Mouse (Mus musculus): ENCODE results near the gene Trmt1. TPM values are rescaled to one million over a fixed set of nuclear protein-coding genes. Genes with fewer than 3 reads are reported as not detected.
A peak's percentile ranks its signal among the peaks of the same experiment; 100 is the strongest.

The Trmt1 gene
- polyA plus RNA-seq, 1 experiment from 2014 or later: 65.7 TPM

GRCm38 (mm10) chr8:84677305-84677704, 8.8 kb upstream of the Trmt1 start:
- H3K4me2 ChIP-seq (replicated peaks; ENCODE audit: low read depth, low read length): no peak overlapping the region
- no peak overlapping the region for H3K4me3 ChIP-seq (ENCODE audit: low read depth, low read length)
- H3K27ac ChIP-seq (ENCODE audit: low read length): no peak overlapping the region
- WGBS: 89% methylated on average over 5 of the region's 5 CpGs
- no peaks in the 10 kb centered on the region for H3K27me3 ChIP-seq (ENCODE audit: control insufficient read depth, insufficient read depth, low read length)
- no peak for ATAC-seq (ENCODE audit: insufficient number of reproducible peaks, insufficient read depth, low FRiP score, low read depth)
- H3K36me3 ChIP-seq (ENCODE audit: control insufficient read depth, insufficient read depth, low read length): peaks cover 41% of the 10 kb centered on the region
- no peak overlapping the region for H3K9ac ChIP-seq (replicated peaks; ENCODE audit: low read depth, low read length)
- H3K9me3 ChIP-seq (ENCODE audit: control insufficient read depth, low read depth, low read length): no peaks in the 10 kb centered on the region
- no peaks in the 10 kb centered on the region for H3K4me1 ChIP-seq (ENCODE audit: control insufficient read depth, insufficient read depth, low read length)

- no peak overlapping the region for H3K27ac ChIP-seq (ENCODE audit: low read length)
- H3K9ac ChIP-seq (replicated peaks; ENCODE audit: low read depth, low read length): no peak overlapping the region
- H3K4me2 ChIP-seq (replicated peaks; ENCODE audit: low read depth, low read length): no peak overlapping the region
- H3K4me1 ChIP-seq (ENCODE audit: control insufficient read depth, insufficient read depth, low read length): peaks cover 12% of the 10 kb centered on the region
- no peaks in the 10 kb centered on the region for H3K9me3 ChIP-seq (ENCODE audit: control insufficient read depth, low read depth, low read length)
- H3K4me3 ChIP-seq (ENCODE audit: low read depth, low read length): no peak overlapping the region
- H3K36me3 ChIP-seq (ENCODE audit: control insufficient read depth, insufficient read depth, low read length): peaks cover 8% of the 10 kb centered on the region; the same call in 1 of the 2 replicates
- no peak for ATAC-seq (ENCODE audit: insufficient number of reproducible peaks, insufficient read depth, low FRiP score, low read depth)
- WGBS: 86% methylated on average over 2 of the region's 2 CpGs
- no peaks in the 10 kb centered on the region for H3K27me3 ChIP-seq (ENCODE audit: control insufficient read depth, insufficient read depth, low read length)
Observed at GRCm38 (mm10) chr8:84681476-84681875, 4.6 kb upstream of the Trmt1 start.

- Histone ChIP-seq H3K36me3 (ENCODE audit: control insufficient read depth, insufficient read depth, low read length) (peaks cover 5% of the 10 kb centered on the region; the same call in 1 of the 2 replicates), H3K4me2 (replicated peaks; ENCODE audit: low read depth, low read length) (no peak overlapping the region), H3K4me3 (ENCODE audit: low read depth, low read length) (no peak overlapping the region), H3K4me1 (ENCODE audit: control insufficient read depth, insufficient read depth, low read length) (peaks cover 16% of the 10 kb centered on the region), H3K9me3 (ENCODE audit: control insufficient read depth, low read depth, low read length) (no peaks in the 10 kb centered on the region), H3K27ac (ENCODE audit: low read length) (no peak overlapping the region), H3K9ac (replicated peaks; ENCODE audit: low read depth, low read length) (no peak overlapping the region), H3K27me3 (ENCODE audit: control insufficient read depth, insufficient read depth, low read length) (no peaks in the 10 kb centered on the region)
- ATAC-seq (ENCODE audit: insufficient number of reproducible peaks, insufficient read depth, low FRiP score, low read depth): no peak
- WGBS: 83% methylated on average over 2 of the region's 2 CpGs
Observed at GRCm38 (mm10) chr8:84682257-84682656, 3.9 kb upstream of the Trmt1 start.

- ATAC-seq (ENCODE audit: insufficient number of reproducible peaks, insufficient read depth, low FRiP score, low read depth): no peak
- H3K4me1 ChIP-seq (ENCODE audit: control insufficient read depth, insufficient read depth, low read length): peaks cover 22% of the 10 kb centered on the region
- WGBS: 68% methylated on average over 3 of the region's 3 CpGs
- H3K9ac ChIP-seq (replicated peaks; ENCODE audit: low read depth, low read length): no peak overlapping the region
- H3K4me2 ChIP-seq (replicated peaks; ENCODE audit: low read depth, low read length): no peak overlapping the region
- no peaks in the 10 kb centered on the region for H3K9me3 ChIP-seq (ENCODE audit: control insufficient read depth, low read depth, low read length)
- no peak overlapping the region for H3K27ac ChIP-seq (ENCODE audit: low read length)
- H3K27me3 ChIP-seq (ENCODE audit: control insufficient read depth, insufficient read depth, low read length): no peaks in the 10 kb centered on the region
- H3K4me3 ChIP-seq (ENCODE audit: low read depth, low read length): no peak overlapping the region
- H3K36me3 ChIP-seq (ENCODE audit: control insufficient read depth, insufficient read depth, low read length): peaks cover 4% of the 10 kb centered on the region; the same call in 1 of the 2 replicates
Observed at GRCm38 (mm10) chr8:84684537-84684936, 1.6 kb upstream of the Trmt1 start.

- peak overlapping the region; percentile 96 for H3K9ac ChIP-seq (replicated peaks; ENCODE audit: low read depth, low read length)
- no peaks in the 10 kb centered on the region for H3K9me3 ChIP-seq (ENCODE audit: control insufficient read depth, low read depth, low read length)
- H3K4me2 ChIP-seq (replicated peaks; ENCODE audit: low read depth, low read length): peak overlapping the region; percentile 88
- H3K36me3 ChIP-seq (ENCODE audit: control insufficient read depth, insufficient read depth, low read length): peaks cover 13% of the 10 kb centered on the region
- peak overlapping the region; percentile 96 for H3K27ac ChIP-seq (ENCODE audit: low read length)
- H3K27me3 ChIP-seq (ENCODE audit: control insufficient read depth, insufficient read depth, low read length): no peaks in the 10 kb centered on the region
- H3K4me1 ChIP-seq (ENCODE audit: control insufficient read depth, insufficient read depth, low read length): peaks cover 31% of the 10 kb centered on the region
- under 1% methylated on average over 61 of the region's 62 CpGs for WGBS
- H3K4me3 ChIP-seq (ENCODE audit: low read depth, low read length): peak overlapping the region; percentile 99
- ATAC-seq (ENCODE audit: insufficient number of reproducible peaks, insufficient read depth, low FRiP score, low read depth): peak; percentile 37; the same call in 1 of the 2 replicates
Observed at GRCm38 (mm10) chr8:84687003-84687704, 1.0 kb downstream of the Trmt1 start.

- peak within 1 kb of the TSS; percentile 99 for H3K4me3 ChIP-seq (ENCODE audit: low read depth, low read length)
- WGBS: 0% methylated on average over 28 of the region's 37 CpGs
Observed at GRCm38 (mm10) chr8:84687705-84688100, 1.6 kb downstream of the Trmt1 start, which contains the start of gene Nacc1. Nacc1 (minus strand) TSS chr8:84687862.

GRCm38 (mm10) chr8:84689091-84689915, 3.2 kb downstream of the Trmt1 start:
- Histone ChIP-seq H3K27me3 (ENCODE audit: control insufficient read depth, insufficient read depth, low read length) (no peaks in the 10 kb centered on the region), H3K4me2 (replicated peaks; ENCODE audit: low read depth, low read length) (peak overlapping the region; percentile 72), H3K4me3 (ENCODE audit: low read depth, low read length) (peak overlapping the region; percentile 96), H3K4me1 (ENCODE audit: control insufficient read depth, insufficient read depth, low read length) (peaks cover 31% of the 10 kb centered on the region), H3K9me3 (ENCODE audit: control insufficient read depth, low read depth, low read length) (no peaks in the 10 kb centered on the region), H3K36me3 (ENCODE audit: control insufficient read depth, insufficient read depth, low read length) (peaks cover 19% of the 10 kb centered on the region), H3K9ac (replicated peaks; ENCODE audit: low read depth, low read length) (peak overlapping the region; percentile 63), H3K27ac (ENCODE audit: low read length) (peak overlapping the region; percentile 80)
- ATAC-seq (ENCODE audit: insufficient number of reproducible peaks, insufficient read depth, low FRiP score, low read depth): peak; percentile 91
- under 1% methylated on average over 47 of the region's 47 CpGs for WGBS

More at GRCm38 (mm10) chr8:84687705-84688100, 1.6 kb downstream of the Trmt1 start, which contains the start of gene Nacc1:
- H3K9ac ChIP-seq (replicated peaks; ENCODE audit: low read depth, low read length): peak within 1 kb of the TSS; percentile 96
- H3K4me2 ChIP-seq (replicated peaks; ENCODE audit: low read depth, low read length): peak within 1 kb of the TSS; percentile 88
- no peaks in the 10 kb centered on the region for H3K9me3 ChIP-seq (ENCODE audit: control insufficient read depth, low read depth, low read length)
- peaks cover 31% of the 10 kb centered on the region for H3K4me1 ChIP-seq (ENCODE audit: control insufficient read depth, insufficient read depth, low read length)
- peak; percentile 78 for ATAC-seq (ENCODE audit: insufficient number of reproducible peaks, insufficient read depth, low FRiP score, low read depth)
- peaks cover 18% of the 10 kb centered on the region for H3K36me3 ChIP-seq (ENCODE audit: control insufficient read depth, insufficient read depth, low read length)
- H3K27ac ChIP-seq (ENCODE audit: low read length): peak within 1 kb of the TSS; percentile 96
- H3K27me3 ChIP-seq (ENCODE audit: control insufficient read depth, insufficient read depth, low read length): no peaks in the 10 kb centered on the region

- peaks cover 49% of the 10 kb centered on the region for H3K36me3 ChIP-seq (ENCODE audit: control insufficient read depth, insufficient read depth, low read length)
Observed at GRCm38 (mm10) chr8:84693332-84693731, 7.2 kb downstream of the Trmt1 start.

More at GRCm38 (mm10) chr8:84693332-84693731, 7.2 kb downstream of the Trmt1 start:
- no peak for ATAC-seq (ENCODE audit: insufficient number of reproducible peaks, insufficient read depth, low FRiP score, low read depth)
- no peak overlapping the region for H3K9ac ChIP-seq (replicated peaks; ENCODE audit: low read depth, low read length)
- peaks cover 15% of the 10 kb centered on the region for H3K4me1 ChIP-seq (ENCODE audit: control insufficient read depth, insufficient read depth, low read length)
- no peak overlapping the region for H3K4me3 ChIP-seq (ENCODE audit: low read depth, low read length)
- WGBS: 63% methylated on average over 4 of the region's 4 CpGs
- no peaks in the 10 kb centered on the region for H3K27me3 ChIP-seq (ENCODE audit: control insufficient read depth, insufficient read depth, low read length)
- no peaks in the 10 kb centered on the region for H3K9me3 ChIP-seq (ENCODE audit: control insufficient read depth, low read depth, low read length)
- no peak overlapping the region for H3K4me2 ChIP-seq (replicated peaks; ENCODE audit: low read depth, low read length)
- no peak overlapping the region for H3K27ac ChIP-seq (ENCODE audit: low read length)
